Mouse (Mus musculus): ENCODE measurements around the gene Scml4. TPM values are rescaled to one million over a fixed set of nuclear protein-coding genes. Genes with fewer than 3 reads are reported as not detected.
A peak's percentile ranks its signal among the peaks of the same experiment; 100 is the strongest.

Gene Scml4
- polyA plus RNA-seq, 1 experiment = 0.56 TPM

- no peaks in the 10 kb centered on the region for H3K36me3 ChIP-seq (ENCODE audit: control insufficient read depth, insufficient read depth, low read length)
- no peaks in the 10 kb centered on the region; the same call in 1 of the 2 replicates for H3K4me1 ChIP-seq (ENCODE audit: control insufficient read depth, insufficient read depth, low read length)
- no peak overlapping the region for H3K27ac ChIP-seq (ENCODE audit: control insufficient read depth, insufficient read depth, low read depth, low read length)
- no peak for TF ChIP-seq POLR2A (IDR thresholded peaks at IDR 0.05; ENCODE audit: control insufficient read depth, low read depth, low read length)
- no peak for TF ChIP-seq CTCF (IDR thresholded peaks at IDR 0.05; ENCODE audit: control insufficient read depth, insufficient read depth, insufficient replicate concordance, low read depth, low read length)
- H3K4me3 ChIP-seq (ENCODE audit: control insufficient read depth, low read depth, low read length) = peak overlapping the region; percentile 60
- no peaks in the 10 kb centered on the region for H3K27me3 ChIP-seq (ENCODE audit: control insufficient read depth, insufficient read depth, low read length)
These were observed 1.3 kb downstream of the Scml4 start for GRCm38 (mm10) chr10:42861446-42861845.

GRCm38 (mm10) chr10:42862102-42862740, 2.1 kb downstream of the Scml4 start:
- H3K27me3 ChIP-seq (ENCODE audit: control insufficient read depth, insufficient read depth, low read length) = no peaks in the 10 kb centered on the region
- TF ChIP-seq POLR2A (IDR thresholded peaks at IDR 0.05; ENCODE audit: control insufficient read depth, low read depth, low read length) (no peak), CTCF (IDR thresholded peaks at IDR 0.05; ENCODE audit: control insufficient read depth, insufficient read depth, insufficient replicate concordance, low read depth, low read length) (no peak)
- H3K36me3 ChIP-seq (ENCODE audit: control insufficient read depth, insufficient read depth, low read length) = no peaks in the 10 kb centered on the region
- H3K4me1 ChIP-seq (ENCODE audit: control insufficient read depth, insufficient read depth, low read length) = no peaks in the 10 kb centered on the region; the same call in 1 of the 2 replicates
- no peak overlapping the region for H3K27ac ChIP-seq (ENCODE audit: control insufficient read depth, insufficient read depth, low read depth, low read length)
- H3K4me3 ChIP-seq (ENCODE audit: control insufficient read depth, low read depth, low read length) = peak overlapping the region; percentile 57

GRCm38 (mm10) chr10:42862806-42863205, 2.6 kb downstream of the Scml4 start:
- Histone ChIP-seq H3K4me1 (ENCODE audit: control insufficient read depth, insufficient read depth, low read length) (no peaks in the 10 kb centered on the region; the same call in 1 of the 2 replicates), H3K27me3 (ENCODE audit: control insufficient read depth, insufficient read depth, low read length) (no peaks in the 10 kb centered on the region), H3K36me3 (ENCODE audit: control insufficient read depth, insufficient read depth, low read length) (no peaks in the 10 kb centered on the region), H3K4me3 (ENCODE audit: control insufficient read depth, low read depth, low read length) (peak overlapping the region; percentile 42; the same call in 1 of the 2 replicates), H3K27ac (ENCODE audit: control insufficient read depth, insufficient read depth, low read depth, low read length) (no peak overlapping the region)
- TF ChIP-seq CTCF (IDR thresholded peaks at IDR 0.05; ENCODE audit: control insufficient read depth, insufficient read depth, insufficient replicate concordance, low read depth, low read length) = no peak
- no peak for TF ChIP-seq POLR2A (IDR thresholded peaks at IDR 0.05; ENCODE audit: control insufficient read depth, low read depth, low read length)

- Histone ChIP-seq H3K27me3 (ENCODE audit: control insufficient read depth, insufficient read depth, low read length) (no peaks in the 10 kb centered on the region), H3K4me1 (ENCODE audit: control insufficient read depth, insufficient read depth, low read length) (no peaks in the 10 kb centered on the region; the same call in 1 of the 2 replicates), H3K36me3 (ENCODE audit: control insufficient read depth, insufficient read depth, low read length) (no peaks in the 10 kb centered on the region), H3K4me3 (ENCODE audit: control insufficient read depth, low read depth, low read length) (peak overlapping the region; percentile 23), H3K27ac (ENCODE audit: control insufficient read depth, insufficient read depth, low read depth, low read length) (no peak overlapping the region)
- TF ChIP-seq POLR2A (IDR thresholded peaks at IDR 0.05; ENCODE audit: control insufficient read depth, low read depth, low read length) = no peak
- TF ChIP-seq CTCF (IDR thresholded peaks at IDR 0.05; ENCODE audit: control insufficient read depth, insufficient read depth, insufficient replicate concordance, low read depth, low read length) = no peak
These were observed 3.6 kb downstream of the Scml4 start for GRCm38 (mm10) chr10:42863621-42864391.

- H3K27ac ChIP-seq (ENCODE audit: control insufficient read depth, insufficient read depth, low read depth, low read length) = no peak overlapping the region
- H3K27me3 ChIP-seq (ENCODE audit: control insufficient read depth, insufficient read depth, low read length) = no peaks in the 10 kb centered on the region
- H3K4me3 ChIP-seq (ENCODE audit: control insufficient read depth, low read depth, low read length) = no peak overlapping the region
- TF ChIP-seq POLR2A (IDR thresholded peaks at IDR 0.05; ENCODE audit: control insufficient read depth, low read depth, low read length) (no peak), CTCF (IDR thresholded peaks at IDR 0.05; ENCODE audit: control insufficient read depth, insufficient read depth, insufficient replicate concordance, low read depth, low read length) (no peak)
- no peaks in the 10 kb centered on the region for H3K36me3 ChIP-seq (ENCODE audit: control insufficient read depth, insufficient read depth, low read length)
- no peaks in the 10 kb centered on the region; the same call in 1 of the 2 replicates for H3K4me1 ChIP-seq (ENCODE audit: control insufficient read depth, insufficient read depth, low read length)
These were observed 4.5 kb downstream of the Scml4 start for GRCm38 (mm10) chr10:42864696-42865095.

GRCm38 (mm10) chr10:42868416-42868815, 8.2 kb downstream of the Scml4 start:
- Histone ChIP-seq H3K27ac (ENCODE audit: control insufficient read depth, insufficient read depth, low read depth, low read length) (no peak overlapping the region), H3K27me3 (ENCODE audit: control insufficient read depth, insufficient read depth, low read length) (no peaks in the 10 kb centered on the region), H3K4me1 (ENCODE audit: control insufficient read depth, insufficient read depth, low read length) (no peaks in the 10 kb centered on the region), H3K4me3 (ENCODE audit: control insufficient read depth, low read depth, low read length) (no peak overlapping the region), H3K36me3 (ENCODE audit: control insufficient read depth, insufficient read depth, low read length) (no peaks in the 10 kb centered on the region)
- TF ChIP-seq POLR2A (IDR thresholded peaks at IDR 0.05; ENCODE audit: control insufficient read depth, low read depth, low read length) = no peak

GRCm38 (mm10) chr10:42869467-42869866, 9.3 kb downstream of the Scml4 start:
- Histone ChIP-seq H3K27ac (ENCODE audit: control insufficient read depth, insufficient read depth, low read depth, low read length) (no peak overlapping the region), H3K4me1 (ENCODE audit: control insufficient read depth, insufficient read depth, low read length) (no peaks in the 10 kb centered on the region), H3K36me3 (ENCODE audit: control insufficient read depth, insufficient read depth, low read length) (no peaks in the 10 kb centered on the region), H3K27me3 (ENCODE audit: control insufficient read depth, insufficient read depth, low read length) (no peaks in the 10 kb centered on the region), H3K4me3 (ENCODE audit: control insufficient read depth, low read depth, low read length) (no peak overlapping the region)
- TF ChIP-seq CTCF (IDR thresholded peaks at IDR 0.05; ENCODE audit: control insufficient read depth, insufficient read depth, insufficient replicate concordance, low read depth, low read length) (no peak), POLR2A (IDR thresholded peaks at IDR 0.05; ENCODE audit: control insufficient read depth, low read depth, low read length) (no peak)
